Mouse (Mus musculus) activated CD4-positive, CD25-positive, alpha-beta regulatory T cell, adult 4 months (primary cell): Measurements from ENCODE around the gene Cabp5. TPM values are rescaled to one million over a fixed set of nuclear protein-coding genes. Genes with fewer than 3 reads are reported as not detected.
"Not testable (repeated sequence)": the region's sequence is repeated elsewhere in the genome, so short reads cannot be mapped to it uniquely, and the experiment has no call there.

ENCODE experiments used
- ATAC-seq: one replicate; pipeline ENCODE4 v1.8.0; 2017
- polyA plus RNA-seq, 2 experiments: library from polyadenylated mRNA; unstranded; fragments of 100-300 nt; shearing (Covaris generic); gene quantifications; one replicate each; pipeline ENCODE4 v1.2.1; 2017

Gene Cabp5
- not detected for polyA plus RNA-seq

GRCm38 (mm10) chr7:13397832-13398231, at the start of gene Cabp5:
Gene Cabp5, plus strand, starts transcription at chr7:13398132.
- ATAC-seq: no peak

- no peak for ATAC-seq
Measured at GRCm38 (mm10) chr7:13355943-13356342, 42.0 kb upstream of the Cabp5 start.

DNA sequence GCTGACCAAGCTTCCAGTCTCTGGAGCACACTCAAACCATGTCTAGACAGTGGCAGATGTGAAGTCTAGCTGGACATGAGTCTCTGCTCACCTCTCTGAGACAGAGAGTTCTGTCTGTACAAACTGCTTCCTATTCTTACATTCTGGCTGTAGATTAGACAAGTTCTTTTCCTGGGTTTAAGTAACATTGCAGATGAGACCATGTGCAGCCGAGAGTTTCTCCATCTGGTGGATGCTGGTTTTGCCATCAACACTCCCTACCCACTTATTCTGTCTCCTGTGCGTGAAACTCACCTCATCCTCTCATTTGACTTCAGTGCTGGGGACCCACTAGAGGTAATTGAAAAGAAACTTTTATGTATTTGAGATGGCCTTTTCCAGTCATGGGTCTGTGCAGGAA, 17.3 kb upstream of the Cabp5 start:
- no peak for ATAC-seq

GRCm38 (mm10) chr7:13450541-13450940, 52.6 kb downstream of the Cabp5 start, which contains the start of gene Bsph1:
Gene Bsph1, plus strand, starts transcription at chr7:13450841.
- ATAC-seq: not testable (repeated sequence)

Other genes with a start within 250 kb of the Cabp5 start
- gene Vmn1r88, start 238.6 kb upstream of the Cabp5 start, polyA plus RNA-seq: under 1 TPM in 1 of 2 experiments, not detected in 1; 0.15 TPM
- gene Vmn1r89, start 185.1 kb upstream of the Cabp5 start, polyA plus RNA-seq: not detected
- 10 to 100 TPM; 39.0 to 50.7 TPM for gene Lig1, start 120.8 kb upstream of the Cabp5 start, polyA plus RNA-seq
- 1 to 10 TPM; 1.9 to 2.2 TPM for gene Zswim9, start 119.4 kb upstream of the Cabp5 start, polyA plus RNA-seq
- under 1 TPM; 0.41 to 0.61 TPM for gene Pla2g4c, start 73.5 kb upstream of the Cabp5 start, polyA plus RNA-seq
- gene Bsph1, start 52.7 kb downstream of the Cabp5 start, polyA plus RNA-seq: not detected
- not detected for gene Bsph2, start 172.9 kb downstream of the Cabp5 start, polyA plus RNA-seq
- not detected for gene Sult2a5, start 225.8 kb downstream of the Cabp5 start, polyA plus RNA-seq